14 mouse cellular contexts compared by ENCODE assay signal in the genomic region with DNA sequence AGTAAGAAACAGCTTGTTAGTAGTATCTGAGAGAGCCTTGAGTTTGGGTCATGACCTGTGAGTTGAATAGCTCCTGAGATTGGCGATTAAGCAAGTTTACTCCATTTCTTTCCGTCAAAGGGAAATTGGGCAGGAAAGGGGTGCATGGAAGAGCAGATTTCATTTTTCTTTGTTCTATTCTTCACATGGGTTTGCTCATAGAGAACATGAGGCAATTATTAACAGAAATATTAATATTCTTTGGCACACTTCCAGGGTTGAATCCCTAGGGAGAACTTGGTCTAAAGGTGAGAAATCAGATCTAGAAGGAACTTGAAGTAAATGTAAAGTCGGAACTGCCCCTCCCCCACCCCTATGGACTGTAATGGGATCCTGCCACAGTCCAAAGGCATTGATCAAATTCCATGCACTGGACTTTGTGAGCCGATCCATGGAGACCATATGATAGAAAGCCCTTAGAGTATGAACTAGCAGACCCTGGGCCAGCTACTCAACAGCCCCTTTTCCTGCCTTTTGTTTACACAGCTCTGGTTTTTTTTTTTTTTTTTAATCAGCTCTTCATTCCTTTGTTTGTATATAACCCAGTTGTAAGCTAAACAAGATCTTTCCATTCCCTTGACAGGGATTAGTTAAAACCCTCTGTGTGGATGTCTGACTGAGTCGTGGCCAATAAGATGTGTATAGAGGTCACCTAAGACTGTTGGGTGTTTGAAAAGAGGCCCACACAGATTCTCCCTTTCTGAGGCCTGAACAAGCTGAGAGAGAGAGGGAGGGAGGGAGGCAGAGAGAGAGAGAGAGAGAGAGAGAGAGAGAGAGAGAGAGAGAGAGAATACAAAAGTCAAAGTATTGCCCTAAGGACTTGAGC. TPM values are rescaled to one million over a fixed set of nuclear protein-coding genes. Genes with fewer than 3 reads are reported as not detected.
A peak's percentile ranks its signal among the peaks of the same experiment; 100 is the strongest.
DNase-seq lines count a peak whose midpoint lies in the region; ATAC-seq and TF ChIP-seq lines count a peak whose summit lies in the region.
"Had no signal": no experiment of that assay in that cellular context is flagged by ENCODE, and none has a peak within 500 bp of the region (broad histone marks: within the 10 kb centered on the region; RNA-seq: fewer than 3 reads in every experiment).

No protein-coding gene starts in this region.

- 0 out of 2 replicates have a peak, but pooled peaks have one; percentile 24 for ATAC-seq in forebrain, embryonic 11.5 days (replicated peaks; ENCODE audit: low FRiP score)
- no peak for ATAC-seq in forebrain, postnatal 0 days
- ATAC-seq in limb, embryonic 11.5 days (ENCODE audit: insufficient number of reproducible peaks, low FRiP score, low TSS enrichment, low read depth): peak; percentile 62; the same call in 1 of the 2 replicates
- no peak for ATAC-seq in forebrain, embryonic 14.5 days
- ATAC-seq: inflammation-experienced regulatory T-cells, adult 6 months had no signal

- TF ChIP-seq CTCF in forebrain, postnatal 0 days (IDR thresholded peaks at IDR 0.05; ENCODE audit: low read depth): no peak
- TF ChIP-seq CTCF in liver, adult 2 months (IDR thresholded peaks at IDR 0.05; ENCODE audit: low read depth, low read length): no peak

- H3K27ac ChIP-seq in forebrain, embryonic 11.5 days (ENCODE audit: low read depth, low read length): no peak overlapping the region
- no peak overlapping the region for H3K27ac ChIP-seq in forebrain, postnatal 0 days (ENCODE audit: low read depth, low read length)
- no peak overlapping the region for H3K27ac ChIP-seq in liver, adult 2 months (replicated peaks; ENCODE audit: insufficient read depth, low read depth, low read length)
- no peak overlapping the region for H3K27ac ChIP-seq in limb, embryonic 11.5 days (replicated peaks; ENCODE audit: low read depth, low read length)
- H3K27ac ChIP-seq in forebrain, embryonic 14.5 days (ENCODE audit: low read depth, low read length): no peak overlapping the region
- H3K27ac ChIP-seq: heart, adult 2 months; liver, embryonic 14.5 days; midbrain, embryonic 12.5 days had no signal

- no peak overlapping the region for H3K4me3 ChIP-seq in forebrain, embryonic 11.5 days (ENCODE audit: low read depth, low read length)
- H3K4me3 ChIP-seq in forebrain, postnatal 0 days (ENCODE audit: low read depth, low read length): no peak overlapping the region
- H3K4me3 ChIP-seq in liver, adult 2 months (ENCODE audit: insufficient read depth, low read depth, low read length): no peak overlapping the region
- no peak overlapping the region for H3K4me3 ChIP-seq in limb, embryonic 11.5 days (ENCODE audit: low read depth, low read length)
- H3K4me3 ChIP-seq in forebrain, embryonic 14.5 days (ENCODE audit: low read depth, low read length): no peak overlapping the region
- H3K4me3 ChIP-seq: heart, adult 2 months; midbrain, embryonic 12.5 days had no signal

- 30% methylated on average over 5 of the region's 5 CpGs for WGBS in forebrain, embryonic 11.5 days
- 38% methylated on average over 5 of the region's 5 CpGs for WGBS in forebrain, postnatal 0 days
- 45% methylated on average over 5 of the region's 5 CpGs for WGBS in liver, adult 2 months
- WGBS in limb, embryonic 11.5 days: 46% methylated on average over 5 of the region's 5 CpGs
- 41% methylated on average over 5 of the region's 5 CpGs for WGBS in forebrain, embryonic 14.5 days

- no peaks in the 10 kb centered on the region for H3K79me2 ChIP-seq in liver, adult 2 months (ENCODE audit: control insufficient read depth, insufficient read depth, low read length)

- no peak for TF ChIP-seq POLR2A in liver, adult 2 months (IDR thresholded peaks at IDR 0.05; ENCODE audit: extremely low read depth, insufficient read depth, low read length)

- no peaks in the 10 kb centered on the region for H3K36me3 ChIP-seq in forebrain, embryonic 11.5 days (ENCODE audit: control insufficient read depth, insufficient read depth, low read length)
- H3K36me3 ChIP-seq in forebrain, postnatal 0 days (ENCODE audit: insufficient read depth): no peaks in the 10 kb centered on the region
- no peaks in the 10 kb centered on the region for H3K36me3 ChIP-seq in liver, adult 2 months (ENCODE audit: control insufficient read depth, insufficient read depth, low read length)
- H3K36me3 ChIP-seq in limb, embryonic 11.5 days (ENCODE audit: control insufficient read depth, insufficient read depth, low read length): no peaks in the 10 kb centered on the region
- no peaks in the 10 kb centered on the region for H3K36me3 ChIP-seq in forebrain, embryonic 14.5 days (ENCODE audit: control insufficient read depth, insufficient read depth, low read length)
- H3K36me3 ChIP-seq: midbrain, embryonic 12.5 days had no signal

- H3K4me1 ChIP-seq in forebrain, embryonic 11.5 days (replicated peaks; ENCODE audit: control insufficient read depth, insufficient read depth, low read length): no peaks in the 10 kb centered on the region
- H3K4me1 ChIP-seq in forebrain, postnatal 0 days (ENCODE audit: insufficient read depth): no peaks in the 10 kb centered on the region
- H3K4me1 ChIP-seq in liver, adult 2 months (ENCODE audit: control insufficient read depth, insufficient read depth, low read length): no peaks in the 10 kb centered on the region
- 0 out of 2 replicates have a peak, but pooled peaks cover 2% of the 10 kb centered on the region for H3K4me1 ChIP-seq in limb, embryonic 11.5 days (ENCODE audit: control insufficient read depth, insufficient read depth, low read length)
- H3K4me1 ChIP-seq in forebrain, embryonic 14.5 days (ENCODE audit: control insufficient read depth, insufficient read depth, low read length): no peaks in the 10 kb centered on the region
- H3K4me1 ChIP-seq: midbrain, embryonic 12.5 days had no signal

- H3K9ac ChIP-seq in forebrain, embryonic 11.5 days (ENCODE audit: low read length): no peak overlapping the region
- H3K9ac ChIP-seq in forebrain, postnatal 0 days: no peak overlapping the region
- no peak overlapping the region for H3K9ac ChIP-seq in liver, adult 2 months (ENCODE audit: low read depth, low read length)
- H3K9ac ChIP-seq in limb, embryonic 11.5 days (ENCODE audit: low read length): no peak overlapping the region
- H3K9ac ChIP-seq in forebrain, embryonic 14.5 days (ENCODE audit: low read length): no peak overlapping the region
- H3K9ac ChIP-seq: liver, embryonic 14.5 days; midbrain, embryonic 12.5 days had no signal

- no peak for DNase-seq in forebrain, embryonic 11.5 days (ENCODE audit: low spot score)
- DNase-seq in forebrain, postnatal 0 days: no peak
- peak; percentile 10 for DNase-seq in liver, adult 2 months (ENCODE audit: extremely low read depth, low read depth, low spot score)
- DNase-seq in liver: no peak
- peak; percentile 16 for DNase-seq in embryo, embryonic 11.5 days (ENCODE audit: low read depth, low spot score)
- DNase-seq in limb, embryonic 11.5 days (ENCODE audit: low spot score): no peak
- no peak for DNase-seq in spleen, adult 18-20 months
- no peak for DNase-seq in forebrain, embryonic 14.5 days (ENCODE audit: low spot score)
- DNase-seq: cerebellum, postnatal 14 days; heart, adult 2 months; heart, postnatal 14 days had no signal

- no peaks in the 10 kb centered on the region for H3K9me3 ChIP-seq in forebrain, embryonic 11.5 days (ENCODE audit: control insufficient read depth, low read length)
- H3K9me3 ChIP-seq in forebrain, postnatal 0 days (ENCODE audit: low read length): no peaks in the 10 kb centered on the region
- no peaks in the 10 kb centered on the region for H3K9me3 ChIP-seq in limb, embryonic 11.5 days (ENCODE audit: control insufficient read depth, low read length)
- no peaks in the 10 kb centered on the region for H3K9me3 ChIP-seq in forebrain, embryonic 14.5 days (replicated peaks; ENCODE audit: control insufficient read depth, low read length)
- H3K9me3 ChIP-seq: midbrain, embryonic 12.5 days had no signal

- H3K4me2 ChIP-seq in forebrain, embryonic 11.5 days (ENCODE audit: low read depth, low read length, severe bottlenecking): no peak overlapping the region
- H3K4me2 ChIP-seq in forebrain, postnatal 0 days (ENCODE audit: low read depth): no peak overlapping the region
- no peak overlapping the region for H3K4me2 ChIP-seq in limb, embryonic 11.5 days (ENCODE audit: low read depth, severe bottlenecking)
- H3K4me2 ChIP-seq in forebrain, embryonic 14.5 days (ENCODE audit: low read length): no peak overlapping the region
- H3K4me2 ChIP-seq: midbrain, embryonic 12.5 days had no signal

- H3K27me3 ChIP-seq in forebrain, embryonic 11.5 days (ENCODE audit: control insufficient read depth, insufficient read depth, low read length): no peaks in the 10 kb centered on the region
- no peaks in the 10 kb centered on the region for H3K27me3 ChIP-seq in forebrain, postnatal 0 days (ENCODE audit: insufficient read depth, low read length)
- H3K27me3 ChIP-seq in liver, adult 2 months (ENCODE audit: control insufficient read depth, insufficient read depth, low read length): no peaks in the 10 kb centered on the region
- H3K27me3 ChIP-seq in limb, embryonic 11.5 days (ENCODE audit: control insufficient read depth, insufficient read depth, low read length): no peaks in the 10 kb centered on the region
- H3K27me3 ChIP-seq in forebrain, embryonic 14.5 days (replicated peaks; ENCODE audit: control insufficient read depth, insufficient read depth, low read length): no peaks in the 10 kb centered on the region
- H3K27me3 ChIP-seq: midbrain, embryonic 12.5 days had no signal

RNA-seq across cellular contexts. Expression of a gene that starts 22.3 kb away (rescaled TPM):
- 15.7 and 18.7 TPM in 2 replicates for polyA plus RNA-seq in forebrain, embryonic 11.5 days (2014; fragmentation: Nextera tagmentation; extraction: Ambion mirVana)
- 4.8 and 6.2 TPM in 2 replicates for total RNA-seq in forebrain, postnatal 0 days (2014; rRNA removed)
- polyA plus RNA-seq in forebrain, postnatal 0 days (2015; fragmentation: Nextera tagmentation; extraction: Ambion mirVana): 1.0 and 2.2 TPM in 2 replicates
- 1.1 and 1.3 TPM in 2 replicates for total RNA-seq in liver, adult 2 months (2014; rRNA removed)
- 0.66 and 0.75 TPM in 2 replicates for polyA plus RNA-seq in liver, adult 2 months (2012; rRNA removed)
- polyA plus RNA-seq in limb, embryonic 11.5 days (2014; fragmentation: Nextera tagmentation; extraction: Ambion mirVana): 15.8 and 20.5 TPM in 2 replicates
- 3.6 and 5.4 TPM in 2 replicates for polyA plus RNA-seq in forebrain, embryonic 14.5 days (2014; fragmentation: Nextera tagmentation; extraction: Ambion mirVana)

Comparison
In these comparisons a context has a peak if more than half of its experiments do, and no peak if none do; other contexts are left out.
1. ATAC-seq: peak in forebrain, embryonic 11.5 days (single experiment) and limb, embryonic 11.5 days (single experiment); none in forebrain, postnatal 0 days (single experiment) and forebrain, embryonic 14.5 days (single experiment).
2. DNase-seq: peak in liver, adult 2 months (single experiment) and embryo, embryonic 11.5 days (single experiment); none in forebrain, embryonic 11.5 days (single experiment), forebrain, postnatal 0 days (single experiment), liver (single experiment), limb, embryonic 11.5 days (single experiment), spleen, adult 18-20 months (0 of 2) and forebrain, embryonic 14.5 days (single experiment).